Mouse (Mus musculus): ENCODE measurements around the gene Zfp287. TPM values are rescaled to one million over a fixed set of nuclear protein-coding genes. Genes with fewer than 3 reads are reported as not detected.
"Not testable (repeated sequence)": the region's sequence is repeated elsewhere in the genome, so short reads cannot be mapped to it uniquely, and the experiment has no call there.

Gene Zfp287
- 3.6 and 3.8 TPM in 2 replicates for polyA plus RNA-seq (2015; fragmentation: Nextera tagmentation; extraction: Ambion mirVana)

GRCm38 (mm10) chr11:62731311-62732021 is at the start of gene Zfp287:
Gene Zfp287 (minus strand): TSS chr11:62731905.
- peak within 1 kb of the TSS; percentile 62 for H3K27ac ChIP-seq (replicated peaks)
- H3K9ac ChIP-seq: peak within 1 kb of the TSS; percentile 82
- WGBS: under 1% methylated on average over 48 of the region's 48 CpGs
- ATAC-seq (ENCODE audit: extremely low read depth, insufficient number of reproducible peaks, low FRiP score, low TSS enrichment): peak; percentile 73; the same call in 1 of the 2 replicates
- peak within 1 kb of the TSS; percentile 77 for H3K4me3 ChIP-seq
- no peaks in the 10 kb centered on the region for H3K9me3 ChIP-seq
- H3K27me3 ChIP-seq (replicated peaks): 0 out of 2 replicates have a peak, but pooled peaks cover 3% of the 10 kb centered on the region
- peak within 1 kb of the TSS; percentile 85 for H3K4me2 ChIP-seq
- peaks cover 20% of the 10 kb centered on the region for H3K36me3 ChIP-seq
- H3K4me1 ChIP-seq: peaks cover 11% of the 10 kb centered on the region

- Histone ChIP-seq H3K4me3 (no peak overlapping the region), H3K9me3 (peaks cover 59% of the 10 kb centered on the region), H3K36me3 (peaks cover 53% of the 10 kb centered on the region), H3K9ac (no peak overlapping the region), H3K4me2 (no peak overlapping the region), H3K4me1 (no peaks in the 10 kb centered on the region), H3K27me3 (replicated peaks) (no peaks in the 10 kb centered on the region), H3K27ac (replicated peaks) (no peak overlapping the region)
- no peak for ATAC-seq (ENCODE audit: extremely low read depth, insufficient number of reproducible peaks, low FRiP score, low TSS enrichment)
- 84% methylated on average over 7 of the region's 7 CpGs for WGBS
Measured at GRCm38 (mm10) chr11:62776510-62776909, 44.8 kb upstream of the Zfp287 start.

- no peak overlapping the region for H3K27ac ChIP-seq (replicated peaks)
- H3K27me3 ChIP-seq (replicated peaks): peaks cover 14% of the 10 kb centered on the region
- H3K4me1 ChIP-seq: peaks cover 23% of the 10 kb centered on the region
- no peaks in the 10 kb centered on the region for H3K9me3 ChIP-seq
- 66% methylated on average over 9 of the region's 9 CpGs for WGBS
- ATAC-seq (ENCODE audit: extremely low read depth, insufficient number of reproducible peaks, low FRiP score, low TSS enrichment): no peak
- no peaks in the 10 kb centered on the region for H3K36me3 ChIP-seq
- no peak overlapping the region for H3K4me3 ChIP-seq
- H3K4me2 ChIP-seq: peak overlapping the region; percentile 22; the same call in 1 of the 2 replicates
- no peak overlapping the region for H3K9ac ChIP-seq
Measured at GRCm38 (mm10) chr11:62760755-62761457, 29.2 kb upstream of the Zfp287 start.

GRCm38 (mm10) chr11:62758491-62758890 is 26.8 kb upstream of the Zfp287 start:
- no peak for ATAC-seq (ENCODE audit: extremely low read depth, insufficient number of reproducible peaks, low FRiP score, low TSS enrichment)
- no peaks in the 10 kb centered on the region for H3K36me3 ChIP-seq
- no peak overlapping the region for H3K27ac ChIP-seq (replicated peaks)
- no peak overlapping the region for H3K4me3 ChIP-seq
- H3K27me3 ChIP-seq (replicated peaks): peaks cover 26% of the 10 kb centered on the region
- no peak overlapping the region for H3K9ac ChIP-seq
- H3K4me1 ChIP-seq: peaks cover 23% of the 10 kb centered on the region
- no peak overlapping the region for H3K4me2 ChIP-seq
- no peaks in the 10 kb centered on the region for H3K9me3 ChIP-seq
- 92% methylated on average over 11 of the region's 11 CpGs for WGBS

GRCm38 (mm10) chr11:62757906-62758305 is 26.2 kb upstream of the Zfp287 start:
- no peak for ATAC-seq (ENCODE audit: extremely low read depth, insufficient number of reproducible peaks, low FRiP score, low TSS enrichment)
- no peak overlapping the region for H3K4me2 ChIP-seq
- H3K4me1 ChIP-seq: peaks cover 23% of the 10 kb centered on the region
- peaks cover 27% of the 10 kb centered on the region for H3K27me3 ChIP-seq (replicated peaks)
- H3K27ac ChIP-seq (replicated peaks): no peak overlapping the region
- H3K36me3 ChIP-seq: no peaks in the 10 kb centered on the region
- H3K9ac ChIP-seq: no peak overlapping the region
- WGBS: 67% methylated on average over 6 of the region's 6 CpGs
- no peaks in the 10 kb centered on the region for H3K9me3 ChIP-seq
- no peak overlapping the region for H3K4me3 ChIP-seq

- Histone ChIP-seq H3K4me2 (peak overlapping the region; percentile 61), H3K27ac (replicated peaks) (no peak overlapping the region), H3K4me3 (peak overlapping the region; percentile 21), H3K9ac (peak overlapping the region; percentile 68), H3K36me3 (no peaks in the 10 kb centered on the region), H3K4me1 (peaks cover 23% of the 10 kb centered on the region), H3K9me3 (no peaks in the 10 kb centered on the region), H3K27me3 (replicated peaks) (peaks cover 32% of the 10 kb centered on the region)
- no peak for ATAC-seq (ENCODE audit: extremely low read depth, insufficient number of reproducible peaks, low FRiP score, low TSS enrichment)
- 8% methylated on average over 7 of the region's 7 CpGs for WGBS
Measured at GRCm38 (mm10) chr11:62757143-62757507, 25.4 kb upstream of the Zfp287 start.

GRCm38 (mm10) chr11:62756456-62757142 is 24.9 kb upstream of the Zfp287 start:
- peaks cover 18% of the 10 kb centered on the region for H3K4me1 ChIP-seq
- peak overlapping the region; percentile 68 for H3K9ac ChIP-seq
- no peaks in the 10 kb centered on the region for H3K36me3 ChIP-seq
- H3K4me2 ChIP-seq: peak overlapping the region; percentile 61
- peak; percentile 96 for ATAC-seq (ENCODE audit: extremely low read depth, insufficient number of reproducible peaks, low FRiP score, low TSS enrichment)
- peaks cover 32% of the 10 kb centered on the region for H3K27me3 ChIP-seq (replicated peaks)
- no peak overlapping the region for H3K27ac ChIP-seq (replicated peaks)
- peak overlapping the region; percentile 21 for H3K4me3 ChIP-seq
- 6% methylated on average over 36 of the region's 36 CpGs for WGBS
- no peaks in the 10 kb centered on the region for H3K9me3 ChIP-seq

GRCm38 (mm10) chr11:62752780-62753179 is 21.1 kb upstream of the Zfp287 start, which contains the start of gene Gm10428:
Gene Gm10428 (plus strand): TSS chr11:62753100.
- Histone ChIP-seq H3K36me3 (no peaks in the 10 kb centered on the region), H3K9me3 (no peaks in the 10 kb centered on the region), H3K27me3 (replicated peaks) (peaks cover 52% of the 10 kb centered on the region), H3K27ac (replicated peaks) (no peak within 1 kb of the TSS), H3K4me1 (peaks cover 10% of the 10 kb centered on the region; the same call in 1 of the 2 replicates), H3K4me2 (no peak within 1 kb of the TSS), H3K4me3 (no peak within 1 kb of the TSS), H3K9ac (no peak within 1 kb of the TSS)
- 78% methylated on average over 8 of the region's 8 CpGs for WGBS
- no peak for ATAC-seq (ENCODE audit: extremely low read depth, insufficient number of reproducible peaks, low FRiP score, low TSS enrichment)

GRCm38 (mm10) chr11:62752191-62752590 is 20.5 kb upstream of the Zfp287 start:
- no peaks in the 10 kb centered on the region for H3K36me3 ChIP-seq
- H3K4me3 ChIP-seq: no peak overlapping the region

GRCm38 (mm10) chr11:62749445-62749844 is 17.7 kb upstream of the Zfp287 start:
- H3K27me3 ChIP-seq (replicated peaks): peaks cover 58% of the 10 kb centered on the region
- H3K36me3 ChIP-seq; H3K27ac ChIP-seq (replicated peaks); H3K4me2 ChIP-seq; H3K4me3 ChIP-seq; ATAC-seq (ENCODE audit: extremely low read depth, insufficient number of reproducible peaks, low FRiP score, low TSS enrichment); H3K9me3 ChIP-seq; H3K9ac ChIP-seq; H3K4me1 ChIP-seq: not testable (repeated sequence)
- WGBS: 78% methylated on average over 13 of the region's 13 CpGs

More at GRCm38 (mm10) chr11:62752191-62752590, 20.5 kb upstream of the Zfp287 start:
- Histone ChIP-seq H3K4me2 (no peak overlapping the region), H3K9me3 (no peaks in the 10 kb centered on the region), H3K4me1 (peaks cover 5% of the 10 kb centered on the region; the same call in 1 of the 2 replicates), H3K27ac (replicated peaks) (no peak overlapping the region), H3K9ac (no peak overlapping the region), H3K27me3 (replicated peaks) (peaks cover 52% of the 10 kb centered on the region)
- WGBS: 56% methylated on average over 11 of the region's 11 CpGs
- no peak for ATAC-seq (ENCODE audit: extremely low read depth, insufficient number of reproducible peaks, low FRiP score, low TSS enrichment)

- ATAC-seq (ENCODE audit: extremely low read depth, insufficient number of reproducible peaks, low FRiP score, low TSS enrichment): no peak
- 73% methylated on average over 4 of the region's 4 CpGs for WGBS
Measured at GRCm38 (mm10) chr11:62748062-62748461, 16.4 kb upstream of the Zfp287 start.

More at GRCm38 (mm10) chr11:62748062-62748461, 16.4 kb upstream of the Zfp287 start:
- peaks cover 58% of the 10 kb centered on the region for H3K27me3 ChIP-seq (replicated peaks)
- no peak overlapping the region for H3K27ac ChIP-seq (replicated peaks)
- H3K36me3 ChIP-seq: no peaks in the 10 kb centered on the region
- no peak overlapping the region for H3K4me2 ChIP-seq
- H3K4me1 ChIP-seq: 0 out of 2 replicates have a peak, but pooled peaks cover 3% of the 10 kb centered on the region
- no peaks in the 10 kb centered on the region for H3K9me3 ChIP-seq
- no peak overlapping the region for H3K4me3 ChIP-seq
- no peak overlapping the region for H3K9ac ChIP-seq
